Mouse (Mus musculus) cerebellum, postnatal 10 days (tissue): ENCODE data around the gene Abhd2.

Source experiments
- DNase-seq, 2 experiments: peaks; one replicate each; pipeline ENCODE4 v3.0.0; 2021; ENCODE audit warnings: mixed read lengths in 2 of 2

Abhd2 gene

DNA sequence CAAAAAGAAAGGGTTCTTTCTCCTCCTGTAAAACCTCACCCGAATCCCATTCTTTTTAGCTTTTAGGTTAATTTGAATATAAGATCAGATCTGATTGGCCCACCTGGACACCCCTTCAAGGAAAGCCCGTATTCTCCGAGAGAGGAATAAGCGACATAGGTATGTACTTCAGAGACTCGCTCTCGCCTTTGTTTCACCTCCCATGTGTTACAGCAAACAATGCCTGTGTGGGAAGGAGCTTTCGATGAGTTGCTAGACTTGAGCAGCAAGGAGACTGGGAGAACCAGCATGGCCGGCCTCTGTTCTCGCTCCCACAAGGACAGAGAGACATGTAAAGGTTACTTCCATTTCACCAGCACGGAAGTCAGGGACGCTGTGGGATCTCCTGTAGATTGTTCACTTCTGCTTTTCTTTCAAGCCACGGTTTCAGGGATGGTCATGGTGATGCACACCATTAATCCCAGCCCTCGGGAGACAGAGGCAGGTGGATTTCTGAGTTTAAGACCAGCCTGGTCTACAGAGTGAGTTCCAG lies 21.5 kb downstream of the Abhd2 start:
- DNase-seq = no peak

DNA sequence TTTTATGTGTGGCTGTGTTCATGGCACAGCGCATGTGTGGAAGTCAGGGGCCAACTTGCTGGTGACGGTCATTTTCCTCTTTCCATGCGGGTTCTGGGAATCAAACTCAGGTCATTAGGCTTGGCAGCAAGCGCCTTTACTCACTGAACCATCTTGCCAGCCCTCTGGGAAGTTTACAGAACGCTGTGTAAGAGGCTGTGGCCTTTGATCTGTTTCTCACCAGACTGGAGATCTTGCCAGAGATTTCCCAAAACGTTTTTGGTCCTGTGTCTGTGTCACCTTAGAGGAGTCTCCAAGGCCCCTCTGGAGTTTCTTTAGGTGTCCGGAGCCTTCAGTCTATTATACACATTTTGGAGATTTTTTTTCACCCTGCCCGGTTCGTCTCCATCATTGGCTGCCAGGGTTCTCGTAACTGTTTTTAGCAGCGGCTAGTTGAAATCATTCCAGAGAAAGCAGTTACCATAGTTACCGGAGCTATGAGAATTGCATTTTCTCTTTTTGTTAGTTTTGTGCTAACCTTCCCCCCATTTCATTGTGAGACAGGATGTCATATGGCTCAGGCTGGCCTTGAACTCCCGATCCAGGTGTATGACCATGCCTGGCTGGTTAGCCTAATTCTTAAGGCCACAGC lies 22.3 kb downstream of the Abhd2 start:
- DNase-seq = no peak

DNA sequence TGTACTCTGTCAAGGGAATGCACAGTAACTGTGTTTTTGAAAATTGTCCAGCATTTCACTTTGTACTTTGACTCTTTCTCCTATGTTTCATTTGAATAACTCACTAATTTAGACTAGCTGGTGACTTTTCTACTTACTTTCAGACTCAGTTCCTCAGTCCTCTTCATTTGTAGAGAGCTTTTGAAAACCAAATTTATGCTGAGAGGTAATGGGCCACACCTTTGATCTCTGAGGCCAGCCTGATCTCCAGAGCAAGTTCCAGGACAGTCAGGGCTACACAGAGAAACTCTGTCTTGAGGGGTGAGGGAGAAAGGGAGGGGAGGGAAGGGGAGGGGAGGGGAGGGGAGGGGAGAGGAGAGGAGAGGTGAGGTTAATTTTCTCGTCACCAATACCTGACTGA lies 25.7 kb downstream of the Abhd2 start:
- no peak for DNase-seq

DNA sequence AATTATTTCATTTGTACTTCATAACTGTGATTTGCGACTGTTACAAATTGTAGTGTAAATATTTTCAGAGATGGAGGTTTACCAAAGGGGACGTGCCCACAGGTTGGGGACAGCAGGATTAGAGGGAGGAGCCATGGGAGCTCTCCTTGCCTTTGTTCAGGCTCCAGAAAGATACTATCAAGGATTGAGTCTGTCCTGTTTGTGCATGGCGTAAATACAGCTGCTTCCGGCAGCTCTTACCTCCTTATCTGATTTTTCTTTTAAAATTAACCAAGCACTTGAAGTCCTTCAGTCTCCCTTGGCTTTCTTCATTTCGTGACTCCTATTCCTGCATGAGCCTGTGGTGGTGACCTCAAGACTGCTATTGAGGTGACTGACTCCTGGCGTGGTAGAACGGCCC lies 26.5 kb downstream of the Abhd2 start:
- no peak for DNase-seq

DNA sequence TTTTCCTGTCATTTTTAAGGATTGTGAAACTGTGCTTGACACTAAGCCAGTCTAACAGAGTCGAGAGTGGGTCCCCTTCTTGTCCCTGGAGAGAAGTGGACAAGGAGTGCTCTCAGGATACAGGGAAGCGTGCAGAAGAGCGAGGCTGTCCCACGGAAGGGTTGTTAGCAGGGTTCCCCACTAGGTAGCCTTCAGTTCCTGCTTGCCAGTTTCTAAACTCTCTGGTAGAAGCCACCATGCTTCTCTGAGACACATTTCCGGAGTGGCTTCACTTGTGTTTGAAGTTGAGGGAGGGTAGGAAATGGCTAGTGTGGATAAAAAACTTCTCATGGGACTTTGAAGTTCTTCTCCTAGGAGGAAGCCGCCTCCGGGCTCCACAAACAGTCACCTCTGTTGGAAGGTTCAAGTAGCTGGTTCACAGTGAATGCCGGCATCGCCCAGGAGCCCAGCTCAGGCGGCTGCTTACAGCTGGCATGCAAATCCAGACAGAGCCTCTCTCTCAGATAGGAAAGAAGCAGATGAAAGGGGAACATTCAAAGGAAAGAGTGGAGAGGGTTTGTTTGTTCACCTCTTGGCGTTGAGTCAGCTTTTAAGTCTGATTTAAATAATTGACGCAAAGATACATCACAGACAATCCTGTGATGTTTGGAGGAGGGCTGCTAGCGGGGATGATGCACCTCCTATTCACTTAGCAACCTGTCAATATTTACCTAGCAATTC lies 27.6 kb downstream of the Abhd2 start:
- DNase-seq = no peak

DNA sequence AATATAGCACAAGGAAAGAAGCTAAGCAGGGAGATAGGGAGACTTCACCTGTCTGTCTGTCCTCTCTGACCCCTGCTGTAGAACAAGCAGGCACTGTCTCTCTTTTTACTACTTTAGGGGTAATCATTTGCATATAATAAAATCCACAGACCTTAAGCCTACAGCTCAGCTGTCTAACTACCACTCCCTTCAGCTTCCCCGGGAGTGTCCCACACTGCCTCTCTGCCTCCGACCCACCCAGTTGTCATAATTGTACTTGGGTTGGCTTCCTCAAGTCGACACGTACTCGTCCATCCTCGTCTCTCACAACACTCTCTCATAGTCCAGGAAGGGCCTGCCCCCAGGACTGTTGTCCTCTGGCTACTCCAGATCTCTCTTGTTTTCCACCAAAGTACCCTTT lies 29.1 kb downstream of the Abhd2 start:
- DNase-seq = no peak

DNA sequence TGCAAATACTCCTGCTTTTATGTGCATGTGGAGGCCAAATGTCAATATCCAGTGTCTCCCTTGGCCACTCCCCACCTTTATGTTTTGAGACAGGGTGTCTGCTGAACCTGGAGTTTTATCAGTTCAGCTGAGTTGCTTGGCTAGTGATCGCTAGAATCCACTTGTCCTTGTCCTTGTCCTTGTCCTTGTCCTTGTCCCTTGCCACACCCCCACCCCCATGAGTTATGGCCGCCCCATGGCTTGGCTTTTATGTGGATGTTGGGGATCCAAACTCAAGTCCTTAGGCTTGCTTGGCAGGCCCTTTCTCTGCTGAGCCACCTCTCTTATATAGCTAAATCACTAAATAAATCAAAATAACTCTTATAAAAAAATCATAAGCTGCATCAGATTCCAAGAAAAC lies 29.6 kb downstream of the Abhd2 start:
- DNase-seq = no peak

DNA sequence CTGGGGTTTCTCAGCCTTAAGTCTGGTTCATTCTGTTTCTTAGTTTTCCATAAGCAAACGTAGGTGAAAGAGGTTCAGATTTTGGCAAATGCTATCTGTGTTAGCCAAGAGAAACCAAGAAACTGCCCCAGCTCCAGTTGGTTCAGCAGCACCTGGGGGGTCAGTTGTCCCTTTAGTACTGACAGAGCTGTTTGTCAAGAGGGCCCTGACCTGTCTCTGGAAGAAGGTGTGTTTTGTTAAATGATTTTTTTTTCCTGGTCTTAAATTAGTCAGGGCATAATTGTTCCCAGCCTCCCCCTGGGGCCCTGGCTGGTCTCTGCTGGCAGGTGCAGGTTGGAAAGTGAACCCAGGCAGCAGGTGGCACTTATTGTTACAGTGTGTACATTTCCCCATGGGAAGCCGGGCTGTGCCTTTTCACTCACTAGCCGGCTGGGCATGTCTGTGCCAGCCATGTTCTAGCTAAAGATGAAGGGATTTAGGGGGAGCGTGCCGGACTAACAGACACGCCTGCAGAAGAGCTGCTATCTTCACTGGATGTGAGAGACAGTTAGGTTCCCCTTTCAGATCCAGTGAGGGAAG lies 30.3 kb downstream of the Abhd2 start:
- DNase-seq = no peak

DNA sequence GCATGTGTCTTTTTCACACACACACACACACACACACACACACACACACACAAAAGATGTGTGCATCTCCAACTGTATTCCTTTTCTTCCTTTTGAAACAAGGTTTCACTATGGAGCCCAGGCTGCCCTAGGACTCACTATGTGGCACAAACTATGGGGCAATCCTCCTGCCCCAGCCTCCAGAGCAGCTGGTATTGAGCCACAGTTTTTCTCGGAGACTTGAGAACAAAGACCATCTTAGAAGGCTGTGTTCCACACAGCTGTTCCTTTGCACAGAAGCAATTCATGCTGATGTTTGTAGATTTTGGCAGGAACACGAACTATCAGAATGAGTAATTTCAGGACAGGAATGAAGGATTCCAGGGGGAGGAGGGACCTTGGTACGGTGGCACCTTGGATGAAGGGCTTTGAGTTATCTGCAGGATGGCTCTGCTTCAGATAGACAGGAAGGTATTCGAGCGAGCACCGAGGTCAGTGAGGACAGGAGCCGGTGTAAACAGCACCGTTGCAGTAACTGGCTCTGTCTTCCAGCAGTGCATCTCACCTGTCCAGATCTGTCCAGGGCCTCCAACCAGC lies 35.5 kb downstream of the Abhd2 start:
- no peak for DNase-seq

DNA sequence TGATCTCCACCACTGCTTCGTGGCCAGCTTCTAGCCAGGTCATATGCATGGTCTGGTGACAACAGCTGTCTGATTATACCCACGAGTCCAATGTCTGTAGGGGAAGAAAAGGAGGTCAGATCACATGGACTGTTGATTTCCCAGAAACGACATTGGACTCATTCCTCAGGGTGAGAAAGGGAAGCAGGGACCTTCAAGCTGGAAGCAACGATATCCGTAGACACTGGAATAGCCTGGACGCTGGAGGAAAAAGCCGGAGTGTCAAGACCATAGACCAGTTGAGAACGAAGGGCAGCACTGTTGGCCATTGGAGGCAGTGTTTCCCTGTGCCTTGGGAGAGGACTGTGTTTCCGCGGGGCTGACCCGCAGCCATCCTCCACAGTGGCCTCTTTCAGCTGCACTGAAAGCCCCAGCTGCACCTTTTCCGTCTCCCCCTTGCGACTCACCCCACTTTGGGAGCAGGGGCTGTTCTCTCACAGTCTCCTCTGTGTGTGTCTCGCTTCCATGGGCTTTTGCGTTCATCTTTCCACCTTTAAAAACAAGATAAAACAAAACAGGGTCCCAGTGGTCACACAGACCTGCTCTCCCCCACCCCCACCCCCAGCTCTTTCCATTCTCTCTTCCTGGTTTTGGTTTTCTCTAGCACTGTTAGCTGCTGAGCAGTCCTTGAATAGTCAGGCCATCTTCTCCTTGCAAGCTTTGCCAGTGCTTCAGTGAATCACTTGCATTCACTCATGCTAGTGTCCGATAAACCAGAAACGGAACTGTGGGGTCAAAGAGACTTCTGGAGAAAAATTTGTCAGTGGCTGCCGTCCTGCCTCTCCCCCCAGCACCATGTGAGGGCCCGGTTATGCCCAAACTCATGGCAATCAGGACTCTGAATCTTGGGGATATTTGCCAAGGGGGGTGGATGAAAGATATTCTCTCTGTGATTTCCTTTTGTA lies 36.5 kb downstream of the Abhd2 start:
- peak; percentile 52 for DNase-seq

DNA sequence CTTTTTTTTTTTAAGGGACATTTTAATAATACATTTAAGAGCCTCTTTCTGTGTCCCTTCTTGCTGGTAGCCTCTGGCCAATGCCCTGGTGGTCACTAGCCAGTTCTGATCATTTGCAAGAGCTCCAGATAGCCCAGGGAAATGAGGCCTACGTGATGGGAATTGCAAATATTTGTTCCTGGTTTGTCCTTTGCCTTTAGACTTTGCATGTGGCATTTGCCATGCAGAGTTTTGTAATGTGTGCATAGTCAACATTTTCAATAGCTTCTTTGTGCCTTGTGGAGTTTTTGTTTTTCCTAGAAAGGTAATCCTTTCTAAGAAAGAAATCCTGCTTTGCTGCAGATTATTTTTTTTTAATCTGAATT lies 37.2 kb downstream of the Abhd2 start:
- no peak for DNase-seq

DNA sequence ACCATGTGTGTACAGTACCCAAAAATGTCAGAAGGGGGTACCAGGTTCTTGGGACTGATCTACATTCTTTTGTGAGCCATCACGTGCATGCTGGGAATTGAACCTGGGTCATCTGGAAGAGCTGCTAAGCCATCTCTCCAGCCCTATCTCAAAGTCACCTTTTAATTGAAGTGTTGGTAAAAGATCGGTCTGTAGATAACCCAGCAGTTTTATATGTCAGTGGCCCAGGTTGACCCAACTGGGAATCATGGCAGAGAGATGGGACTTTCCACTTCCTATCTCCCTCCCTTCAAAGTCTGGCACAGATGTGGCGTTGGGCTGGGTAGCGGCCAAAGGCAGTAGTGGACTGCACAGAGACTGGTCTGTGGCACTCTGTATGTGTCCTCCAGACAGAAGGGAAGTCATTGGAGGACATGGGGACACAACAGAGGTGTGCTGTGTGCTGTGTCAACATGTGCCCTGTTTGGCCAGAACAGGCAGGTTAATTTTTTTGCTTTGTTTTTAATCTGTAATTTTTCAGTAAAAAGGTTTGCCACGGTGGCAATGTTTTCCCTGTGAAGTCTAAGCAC lies 38.5 kb downstream of the Abhd2 start:
- DNase-seq = peak in 1 of 2 experiments; percentile 59

DNA sequence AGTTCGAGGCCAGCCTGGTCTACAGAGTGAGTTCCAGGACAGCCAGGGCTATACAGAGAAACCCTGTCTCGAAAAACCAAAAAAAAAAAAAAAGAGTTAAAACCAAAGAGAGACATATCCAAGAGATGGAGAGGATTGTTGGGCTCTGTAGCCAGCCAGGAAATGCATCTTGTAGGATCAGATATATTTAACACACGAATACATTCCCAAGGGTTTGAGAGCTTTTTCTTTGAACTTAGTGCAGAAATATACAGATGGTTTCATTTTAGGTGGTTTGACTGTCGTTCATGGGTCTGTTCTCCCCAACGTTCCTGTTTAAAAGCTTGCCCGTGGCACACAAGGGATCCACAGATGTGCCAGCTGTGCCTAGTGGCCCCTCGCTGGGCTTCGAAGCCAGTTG lies 39.2 kb downstream of the Abhd2 start:
- DNase-seq = no peak

DNA sequence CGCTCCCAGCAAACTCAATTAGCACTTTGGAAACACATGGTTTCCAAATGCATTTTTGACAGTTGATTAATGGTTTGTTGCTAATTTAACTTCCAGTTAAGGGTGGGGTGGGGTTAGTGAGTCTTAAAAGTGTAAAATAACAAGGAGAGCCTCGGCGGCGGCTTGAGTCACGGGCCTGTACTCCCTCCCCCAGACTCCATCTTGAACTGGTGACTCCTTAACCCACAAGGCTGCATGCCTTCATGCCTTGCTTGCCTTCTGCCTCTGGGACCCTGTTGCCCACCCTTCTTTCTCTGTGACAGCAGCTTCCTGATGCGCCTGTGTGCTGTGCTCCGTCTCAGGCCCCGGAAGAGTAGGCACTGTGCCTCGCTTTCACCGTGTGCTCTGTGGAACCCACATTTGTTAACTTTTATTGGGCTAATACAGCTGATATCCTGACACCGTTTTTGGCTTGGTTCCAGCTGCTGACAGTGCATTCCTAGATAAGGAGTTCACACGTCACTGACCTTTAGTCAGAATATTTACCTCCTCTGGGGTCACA lies 40.6 kb downstream of the Abhd2 start:
- DNase-seq = no peak

DNA sequence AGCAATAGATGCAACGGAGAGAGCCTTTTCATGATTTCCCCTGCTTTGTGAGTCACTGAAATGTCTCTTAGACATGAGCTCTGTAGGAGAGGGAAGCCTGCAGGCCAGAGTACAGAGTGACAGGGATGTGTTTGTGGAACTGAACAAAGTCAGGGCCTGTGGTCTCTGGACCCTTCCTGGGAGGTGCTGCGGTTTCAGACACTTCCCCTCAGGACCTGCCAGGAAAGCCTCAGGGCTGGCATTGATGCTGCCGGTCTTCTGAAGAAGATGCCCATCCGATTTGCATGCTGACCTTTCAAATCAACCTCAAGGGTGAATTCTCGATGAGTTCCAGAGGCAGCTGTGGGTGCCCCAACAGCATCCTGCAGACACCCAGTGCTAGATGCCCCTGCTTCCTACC lies 41.5 kb downstream of the Abhd2 start:
- DNase-seq = no peak

DNA sequence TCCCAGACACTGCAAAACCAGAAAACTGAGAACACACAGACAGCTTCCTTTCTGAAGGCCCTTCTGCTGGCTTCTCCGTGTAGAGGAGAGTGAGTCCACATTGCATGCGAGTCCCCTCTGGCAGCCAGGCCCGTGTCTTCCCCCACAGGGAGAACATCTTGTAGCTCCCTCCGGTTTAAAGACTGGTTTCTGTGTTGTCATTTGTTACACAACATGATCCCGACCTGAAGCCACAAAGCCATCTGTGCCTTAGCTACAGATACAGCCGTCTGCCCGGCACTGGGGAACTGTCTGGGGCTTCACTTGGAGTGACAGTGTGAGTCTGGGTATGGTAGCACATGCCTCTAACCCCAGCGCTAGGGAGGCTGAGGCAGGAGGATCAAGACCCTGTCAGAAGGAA lies 42.1 kb downstream of the Abhd2 start:
- peak; percentile 39 to 43 for DNase-seq

DNA sequence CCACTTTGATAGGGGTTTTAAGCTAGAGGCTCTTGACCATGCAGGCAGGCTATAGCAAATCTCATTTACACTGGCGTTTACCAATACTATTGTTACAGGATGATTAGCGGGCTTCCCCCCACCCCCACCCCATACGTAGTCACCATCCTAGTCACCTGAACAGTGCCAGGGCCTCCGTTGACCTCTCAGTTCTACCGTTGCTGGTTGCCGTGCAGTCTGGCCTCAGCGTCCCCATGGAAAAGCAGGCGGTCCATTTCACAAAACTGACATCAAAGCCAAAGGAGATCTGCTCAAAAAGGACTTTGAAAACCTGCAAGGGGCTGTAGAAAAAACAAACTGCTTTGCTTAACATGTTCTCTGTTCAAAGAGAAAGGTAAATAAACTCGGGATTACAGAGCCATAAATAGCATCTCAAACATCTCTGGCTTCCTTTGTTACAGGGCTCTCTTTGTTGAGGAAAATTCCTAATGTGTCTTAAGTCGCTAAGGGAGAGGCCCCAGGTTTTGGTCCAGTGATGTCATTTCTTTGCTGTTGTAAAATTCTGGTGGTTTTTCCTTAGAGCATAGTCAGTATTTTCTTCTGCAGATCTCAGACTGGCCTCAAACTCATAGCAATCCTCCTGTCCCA lies 43.2 kb downstream of the Abhd2 start:
- DNase-seq = no peak

DNA sequence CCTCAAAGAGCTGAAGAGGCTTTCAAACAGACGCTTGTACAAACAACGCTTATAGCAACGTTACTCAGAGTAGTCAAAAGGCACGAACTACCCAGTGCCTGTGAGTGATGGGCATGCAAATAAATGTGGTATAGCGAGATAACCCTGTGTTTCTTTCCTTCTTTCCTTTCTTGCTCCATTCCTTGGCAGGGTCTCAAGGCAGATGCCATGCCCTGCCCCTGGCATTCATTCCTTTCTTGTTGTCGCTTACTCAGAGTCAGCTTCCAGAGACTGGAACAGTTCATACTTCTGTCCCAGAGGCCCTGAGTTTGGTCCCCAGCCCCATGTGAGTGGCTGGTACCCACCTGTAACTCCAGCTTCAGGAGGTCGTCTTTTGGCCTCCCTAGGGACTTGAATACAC lies 44.6 kb downstream of the Abhd2 start:
- no peak for DNase-seq

DNA sequence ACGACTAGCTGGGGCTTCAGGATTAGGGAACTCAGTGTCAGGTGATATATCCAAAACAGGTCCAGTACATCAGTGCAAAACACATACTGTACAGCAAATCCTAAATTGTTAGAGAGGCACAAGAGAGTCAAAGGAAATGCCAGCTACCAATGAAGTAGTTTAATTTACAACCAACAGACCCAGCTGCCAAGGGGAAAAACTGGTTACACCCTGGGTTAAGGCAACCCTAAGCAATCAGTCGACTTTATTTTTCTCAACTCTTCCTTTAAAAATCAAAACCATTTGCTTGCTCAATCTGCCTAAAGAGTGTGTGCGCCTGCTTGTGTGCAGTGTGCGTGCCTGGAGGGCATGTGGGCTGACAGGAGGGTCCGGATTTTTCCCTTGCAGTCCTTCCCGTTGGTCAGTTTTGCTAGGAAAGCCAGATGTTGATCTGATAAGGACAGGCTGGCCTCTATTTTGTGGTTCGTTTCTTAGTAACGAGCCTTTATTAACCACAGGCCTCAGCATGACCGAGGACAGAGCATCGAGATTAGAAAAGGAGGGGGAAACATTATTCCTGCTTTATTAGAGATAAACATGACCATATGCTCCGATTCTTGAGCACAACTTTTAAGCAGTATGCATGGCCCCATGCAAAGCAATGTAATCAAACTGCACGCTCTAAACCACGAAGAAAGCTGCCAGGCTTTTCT lies 45.3 kb downstream of the Abhd2 start:
- no peak for DNase-seq

DNA sequence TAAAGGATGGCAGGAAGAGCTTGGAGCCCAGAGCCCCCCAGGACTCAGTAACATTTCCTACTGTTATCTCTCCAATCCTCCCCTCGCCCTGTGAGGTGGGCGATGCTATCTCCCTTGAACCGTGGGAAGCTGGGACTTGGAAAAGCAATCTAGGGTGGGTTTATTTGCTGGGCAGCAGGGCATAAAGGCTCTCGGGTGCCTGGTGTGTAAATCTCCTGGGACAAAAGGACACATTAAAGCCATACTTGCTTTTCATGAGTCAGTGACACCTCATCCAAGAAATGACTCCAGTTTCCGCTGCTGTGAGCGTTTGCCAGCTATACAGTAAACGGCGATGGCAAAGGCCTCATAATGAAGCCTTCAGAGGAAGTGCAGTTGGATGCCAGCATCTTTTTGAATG lies 50.9 kb downstream of the Abhd2 start:
- DNase-seq = no peak

DNA sequence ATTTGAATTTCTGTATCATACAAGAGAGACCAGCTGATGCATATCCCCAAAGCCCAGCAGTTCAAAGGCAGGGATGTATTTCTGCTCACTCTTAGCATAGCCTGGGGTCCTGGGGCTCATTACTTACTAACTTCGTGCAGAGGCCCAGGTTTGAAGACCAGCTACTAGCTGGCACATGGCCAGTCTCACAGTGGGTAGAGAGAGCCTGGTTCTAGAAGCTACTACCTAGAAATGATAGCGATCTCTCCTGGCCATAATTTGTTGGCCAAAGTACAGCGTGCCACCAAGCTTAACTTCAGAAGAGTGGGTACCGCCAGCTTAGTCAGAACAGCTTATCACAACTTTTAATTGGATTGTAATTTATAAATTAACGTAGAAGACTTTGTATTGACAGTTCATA lies 55.8 kb downstream of the Abhd2 start:
- DNase-seq = peak; percentile 61 to 73
